Mouse (Mus musculus) forebrain, postnatal 0 days (tissue): Measurements from ENCODE around the gene Tomm40l. TPM values are rescaled to one million over a fixed set of nuclear protein-coding genes. Genes with fewer than 3 reads are reported as not detected.

ENCODE experiments used
- ATAC-seq: fragments of 200-750 bp; cut with Nextera tagmentation; 2 replicates; pipeline ENCODE4 v1.8.0; 2017; ENCODE audit warnings: mild to moderate bottlenecking, moderate library complexity
- DNase-seq: peaks from one replicate; pipeline ENCODE4 v3.0.0-alpha.2; 2015
- H3K27ac ChIP-seq: fragments of 300-500 bp; sonication (generic); 2 replicates; pipeline ENCODE4 v1.5.1; 2014; ENCODE audit warnings: low read depth, mild to moderate bottlenecking, antibody characterized with exemption, low read length, moderate library complexity, mixed read lengths
- H3K27me3 ChIP-seq: fragments of 300-500 bp; sonication (generic); 2 replicates; pipeline ENCODE4 v1.6.1; 2014; ENCODE audit warnings: mild to moderate bottlenecking, low read length, mixed read lengths; ENCODE audit not compliant: insufficient read depth
- H3K36me3 ChIP-seq: fragments of 300-500 bp; sonication (generic); 2 replicates; pipeline ENCODE4 v1.6.1; 2014; ENCODE audit warnings: mild to moderate bottlenecking, moderate library complexity; ENCODE audit not compliant: insufficient read depth
- H3K4me1 ChIP-seq: fragments of 300-500 bp; sonication (generic); 2 replicates; pipeline ENCODE4 v1.6.1; 2014; ENCODE audit warnings: antibody characterized with exemption; ENCODE audit not compliant: insufficient read depth
- H3K4me2 ChIP-seq: fragments of 300-500 bp; sonication (generic); 2 replicates; pipeline ENCODE4 v1.6.1; 2014; ENCODE audit warnings: low read depth, mild to moderate bottlenecking, moderate library complexity
- H3K4me3 ChIP-seq: fragments of 300-500 bp; sonication (generic); 2 replicates; pipeline ENCODE4 v1.5.1; 2014; ENCODE audit warnings: low read depth, low read length, mixed read lengths
- H3K9ac ChIP-seq: fragments of 300-500 bp; sonication (generic); 2 replicates; pipeline ENCODE4 v1.6.1; 2014; ENCODE audit warnings: mild to moderate bottlenecking
- H3K9me3 ChIP-seq: fragments of 300-500 bp; sonication (generic); 2 replicates; pipeline ENCODE4 v1.6.1; 2016; ENCODE audit warnings: low read length
- CTCF ChIP-seq: sonication (generic); IDR thresholded peaks from 2 replicates; pipeline ENCODE4 v1.5.1; 2016; ENCODE audit warnings: antibody characterized with exemption, control low read depth, low read depth
- WGBS: fragments of 180-500 bp; shearing (Covaris S2); extraction: QIAGEN DNeasy Blood & Tissue Kit; methylation state at CpG from one replicate; pipeline ENCODE4 v1.1.7; 2014; 5-methylcytosine and 5-hydroxymethylcytosine counted together
- polyA plus RNA-seq: library from polyadenylated mRNA; unstranded; fragments of >200 nt; fragmentation: Nextera tagmentation; extraction: Ambion mirVana; gene quantifications from 2 replicates; pipeline ENCODE4 v1.2.1, GENCODE M21; 2015
- total RNA-seq: library from RNA; depleted of rRNA; stranded (reverse); fragments of >200 nt; gene quantifications from 2 replicates; pipeline ENCODE4 v1.2.3, GENCODE M21; 2014

Gene Tomm40l
- total and polyA plus RNA-seq, 2 experiments from 2014 or later = 41.7 to 46.5 TPM

GRCm38 (mm10) chr1:171190832-171191231, 31.5 kb downstream of the Tomm40l start:
- Histone ChIP-seq H3K9ac (no peak overlapping the region), H3K4me2 (no peak overlapping the region), H3K4me1 (peaks cover 10% of the 10 kb centered on the region; the same call in 1 of the 2 replicates), H3K27ac (no peak overlapping the region), H3K36me3 (no peaks in the 10 kb centered on the region), H3K4me3 (no peak overlapping the region), H3K27me3 (peaks cover 22% of the 10 kb centered on the region), H3K9me3 (no peaks in the 10 kb centered on the region)
- DNase-seq = no peak
- no peak for TF ChIP-seq CTCF
- WGBS = 93% methylated on average over 9 of the region's 9 CpGs
- ATAC-seq = no peak

DNA sequence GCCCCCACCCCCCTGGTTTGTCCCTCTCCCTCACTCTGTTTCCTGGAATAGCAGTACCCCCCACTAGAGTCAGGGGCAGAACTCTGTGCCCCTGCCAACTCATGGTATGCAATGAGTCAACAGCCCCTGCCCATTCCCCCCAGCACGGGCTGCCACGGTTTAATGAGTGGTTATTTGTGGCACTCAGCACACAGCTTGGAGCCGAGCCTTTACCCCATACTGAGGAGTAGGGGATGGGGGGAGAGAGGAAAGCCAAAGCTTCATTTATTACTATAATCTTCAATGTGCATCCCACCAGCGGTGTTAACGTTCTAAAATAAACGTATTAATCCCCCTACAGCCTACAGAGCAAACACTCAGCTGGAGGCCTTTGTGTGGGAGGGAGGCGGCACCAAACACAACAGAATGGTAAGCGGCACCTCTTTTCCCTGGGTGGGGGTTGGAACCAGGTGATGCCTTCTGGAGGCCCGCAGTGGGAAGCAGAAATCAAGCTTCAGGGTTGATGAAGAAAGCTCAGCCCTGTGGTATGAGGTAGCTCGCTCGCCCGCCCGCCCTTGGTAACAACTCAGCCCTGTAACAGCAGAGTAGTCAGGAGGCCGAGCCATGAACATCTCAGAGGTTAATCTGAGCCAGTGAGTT, 32.7 kb downstream of the Tomm40l start:
- H3K4me2 ChIP-seq = no peak overlapping the region
- H3K9ac ChIP-seq = no peak overlapping the region
- H3K27me3 ChIP-seq = peaks cover 21% of the 10 kb centered on the region
- 30% methylated on average over 14 of the region's 14 CpGs for WGBS
- peak; percentile 12 for DNase-seq
- H3K27ac ChIP-seq = no peak overlapping the region
- no peak overlapping the region for H3K4me3 ChIP-seq
- peak; percentile 27; the same call in 1 of the 2 replicates for ATAC-seq
- TF ChIP-seq CTCF = no peak
- H3K4me1 ChIP-seq = peaks cover 5% of the 10 kb centered on the region; the same call in 1 of the 2 replicates
- H3K9me3 ChIP-seq = no peaks in the 10 kb centered on the region
- no peaks in the 10 kb centered on the region for H3K36me3 ChIP-seq

- DNase-seq (no peak), ATAC-seq (no peak)
- H3K36me3 ChIP-seq = no peaks in the 10 kb centered on the region
- TF ChIP-seq CTCF = no peak
- peaks cover 5% of the 10 kb centered on the region; the same call in 1 of the 2 replicates for H3K4me1 ChIP-seq
- no peak overlapping the region for H3K4me3 ChIP-seq
- 17% methylated on average over 8 of the region's 8 CpGs for WGBS
- H3K9me3 ChIP-seq = no peaks in the 10 kb centered on the region
- H3K27ac ChIP-seq = no peak overlapping the region
- H3K9ac ChIP-seq = no peak overlapping the region
- H3K27me3 ChIP-seq = peaks cover 16% of the 10 kb centered on the region
- H3K4me2 ChIP-seq = no peak overlapping the region
These were observed 33.3 kb downstream of the Tomm40l start for GRCm38 (mm10) chr1:171189046-171189445.

GRCm38 (mm10) chr1:171187851-171188700, 34.2 kb downstream of the Tomm40l start:
- Histone ChIP-seq H3K27ac (no peak overlapping the region), H3K9me3 (no peaks in the 10 kb centered on the region), H3K4me1 (peaks cover under 1% of the 10 kb centered on the region; the same call in 1 of the 2 replicates), H3K4me3 (no peak overlapping the region), H3K36me3 (no peaks in the 10 kb centered on the region), H3K4me2 (peak overlapping the region; percentile 1; the same call in 1 of the 2 replicates), H3K9ac (no peak overlapping the region), H3K27me3 (peaks cover 8% of the 10 kb centered on the region)
- no peak for TF ChIP-seq CTCF
- peak; percentile 46 for DNase-seq
- ATAC-seq = peak; percentile 89
- WGBS = 28% methylated on average over 13 of the region's 13 CpGs

GRCm38 (mm10) chr1:171185655-171186054, 36.7 kb downstream of the Tomm40l start:
- no peaks in the 10 kb centered on the region; the same call in 1 of the 2 replicates for H3K27me3 ChIP-seq
- H3K27ac ChIP-seq = no peak overlapping the region
- no peak overlapping the region for H3K4me2 ChIP-seq
- no peak overlapping the region for H3K4me3 ChIP-seq
- no peak overlapping the region for H3K9ac ChIP-seq
- H3K4me1 ChIP-seq = no peaks in the 10 kb centered on the region
- no peak for TF ChIP-seq CTCF
- DNase-seq (no peak), ATAC-seq (no peak)
- 60% methylated on average over 8 of the region's 8 CpGs for WGBS
- H3K36me3 ChIP-seq = no peaks in the 10 kb centered on the region
- H3K9me3 ChIP-seq = no peaks in the 10 kb centered on the region

DNA sequence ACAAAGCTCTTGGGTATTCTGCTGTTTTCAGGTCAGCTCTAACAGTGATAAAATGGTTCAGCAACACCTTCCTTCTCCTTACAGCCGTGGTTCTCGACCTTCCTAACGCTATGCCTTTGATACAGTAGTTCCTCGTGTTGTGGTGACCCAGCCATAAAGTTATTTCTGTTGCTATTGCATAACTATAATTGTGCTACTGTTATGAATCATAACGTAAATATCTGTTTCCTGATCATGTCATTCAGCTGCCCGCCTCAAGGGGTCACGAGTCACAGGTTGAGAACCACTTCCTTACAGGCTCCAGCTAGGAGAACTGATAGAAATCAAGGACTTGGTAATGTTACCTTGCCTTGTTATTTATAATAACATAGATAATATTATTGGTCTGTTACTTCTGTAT, 38.0 kb downstream of the Tomm40l start:
- ATAC-seq (no peak), DNase-seq (no peak)
- Histone ChIP-seq H3K27ac (no peak overlapping the region), H3K27me3 (no peaks in the 10 kb centered on the region), H3K4me1 (no peaks in the 10 kb centered on the region), H3K9me3 (no peaks in the 10 kb centered on the region), H3K36me3 (no peaks in the 10 kb centered on the region), H3K4me3 (no peak overlapping the region), H3K4me2 (no peak overlapping the region), H3K9ac (no peak overlapping the region)
- TF ChIP-seq CTCF = peak; percentile 10; the same call in 1 of the 2 replicates
- 92% methylated on average over 7 of the region's 7 CpGs for WGBS

GRCm38 (mm10) chr1:171183620-171184019, 38.7 kb downstream of the Tomm40l start:
- no peak for ATAC-seq
- no peaks in the 10 kb centered on the region for H3K9me3 ChIP-seq

More at GRCm38 (mm10) chr1:171183620-171184019, 38.7 kb downstream of the Tomm40l start:
- no peak for DNase-seq
- H3K36me3 ChIP-seq = no peaks in the 10 kb centered on the region
- H3K27me3 ChIP-seq = no peaks in the 10 kb centered on the region
- no peak overlapping the region for H3K4me2 ChIP-seq
- WGBS = 80% methylated on average over 3 of the region's 3 CpGs
- no peak overlapping the region for H3K9ac ChIP-seq
- H3K4me1 ChIP-seq = no peaks in the 10 kb centered on the region
- no peak for TF ChIP-seq CTCF
- H3K4me3 ChIP-seq = no peak overlapping the region
- H3K27ac ChIP-seq = no peak overlapping the region
